21 mouse cellular contexts compared by ENCODE assay signal in genomic region chr1:35137907-35138306, GRCm38 (mm10).
"Had no signal": no experiment of that assay in that cellular context is flagged by ENCODE, and none has a peak within 500 bp of the region (broad histone marks: within the 10 kb centered on the region; RNA-seq: fewer than 3 reads in every experiment).

No protein-coding gene starts in this region.

- H3K27ac ChIP-seq: left cerebral cortex, adult 2 months; liver, embryonic 13.5 days; midbrain, embryonic 12.5 days; midbrain, embryonic 15.5 days; neural tube, embryonic 12.5 days; neural tube, embryonic 15.5 days; stomach, postnatal 0 days had no signal

- H3K4me1 ChIP-seq: liver, embryonic 13.5 days; midbrain, embryonic 12.5 days; midbrain, embryonic 15.5 days; neural tube, embryonic 12.5 days; neural tube, embryonic 15.5 days had no signal

- H3K4me3 ChIP-seq: left cerebral cortex, adult 2 months; liver, embryonic 13.5 days; midbrain, embryonic 12.5 days; midbrain, embryonic 15.5 days; neural tube, embryonic 12.5 days; neural tube, embryonic 15.5 days had no signal

- H3K36me3 ChIP-seq: liver, embryonic 13.5 days; midbrain, embryonic 12.5 days; midbrain, embryonic 15.5 days; neural tube, embryonic 12.5 days; neural tube, embryonic 15.5 days had no signal

- DNase-seq: kidney, adult 18-20 months; kidney, adult 9 months; kidney, postnatal 14 days; kidney, postnatal 4 days; liver, embryonic 13.5 days; lung, adult 2 months; lung, postnatal 14 days; lung, postnatal 4 days; retina, postnatal 1 day; right cerebral cortex, postnatal 14 days; right cerebral cortex, postnatal 4 days; thymus, adult 2 months; thymus, postnatal 14 days; thymus, postnatal 4 days had no signal

- ATAC-seq: intestine, embryonic 16.5 days; midbrain, embryonic 15.5 days had no signal

- H3K9me3 ChIP-seq: liver, embryonic 13.5 days; midbrain, embryonic 12.5 days; midbrain, embryonic 15.5 days; neural tube, embryonic 12.5 days; neural tube, embryonic 15.5 days had no signal

- H3K9ac ChIP-seq: liver, embryonic 13.5 days; midbrain, embryonic 12.5 days; midbrain, embryonic 15.5 days; neural tube, embryonic 12.5 days; neural tube, embryonic 15.5 days had no signal

- H3K27me3 ChIP-seq: liver, embryonic 13.5 days; midbrain, embryonic 12.5 days; midbrain, embryonic 15.5 days; neural tube, embryonic 12.5 days; neural tube, embryonic 15.5 days had no signal

- H3K4me2 ChIP-seq: liver, embryonic 13.5 days; midbrain, embryonic 12.5 days; midbrain, embryonic 15.5 days; neural tube, embryonic 12.5 days; neural tube, embryonic 15.5 days had no signal
